Mouse (Mus musculus) cerebellum, adult 9-11 months (tissue): ENCODE measurements at regions not wholly inside any gene's neighbourhood (a gene's known extent, or its start where the extent isn't known, plus 50 kb on each side); places are given as distances from the start of the nearest gene placed in this dataset.

Experiments used
- DNase-seq: peaks from one replicate; pipeline ENCODE4 v3.0.0; 2022

GRCm38 (mm10) chr4:127635262-127635661 lies 277.3 kb upstream of the Gjb5 start:
- no peak for DNase-seq

GRCm38 (mm10) chr4:127619870-127620269 lies 261.9 kb upstream of the Gjb5 start:
- DNase-seq = no peak

- peak; percentile 7 for DNase-seq
Measured at GRCm38 (mm10) chr4:127612761-127613160, 254.8 kb upstream of the Gjb5 start.

GRCm38 (mm10) chr4:127600919-127601318 lies 242.9 kb upstream of the Gjb5 start:
- DNase-seq = no peak

- no peak for DNase-seq
Measured at GRCm38 (mm10) chr4:127598610-127599009, 240.6 kb upstream of the Gjb5 start.

- DNase-seq = no peak
Measured at GRCm38 (mm10) chr4:127594081-127594480, 236.1 kb upstream of the Gjb5 start.

GRCm38 (mm10) chr4:127591540-127591939 lies 233.6 kb upstream of the Gjb5 start:
- DNase-seq = no peak

GRCm38 (mm10) chr4:127586822-127587221 lies 228.8 kb upstream of the Gjb5 start:
- no peak for DNase-seq

GRCm38 (mm10) chr4:127576521-127576920 lies 218.5 kb upstream of the Gjb5 start:
- DNase-seq = peak; percentile 5

- DNase-seq = no peak
Measured at GRCm38 (mm10) chr4:127562602-127563001, 204.6 kb upstream of the Gjb5 start.

GRCm38 (mm10) chr4:127558572-127558971 lies 200.6 kb upstream of the Gjb5 start:
- no peak for DNase-seq

- no peak for DNase-seq
Measured at GRCm38 (mm10) chr4:127552456-127553225, 194.7 kb upstream of the Gjb5 start.

- peak; percentile 3 for DNase-seq
Measured at GRCm38 (mm10) chr4:127549581-127549980, 191.6 kb upstream of the Gjb5 start.

GRCm38 (mm10) chr4:127549018-127549417 lies 191.0 kb upstream of the Gjb5 start:
- no peak for DNase-seq

- DNase-seq = no peak
Measured at GRCm38 (mm10) chr4:127545106-127545505, 187.1 kb upstream of the Gjb5 start.

- no peak for DNase-seq
Measured at GRCm38 (mm10) chr4:127543276-127543675, 185.3 kb upstream of the Gjb5 start.

- DNase-seq = no peak
Measured at GRCm38 (mm10) chr4:127542771-127543170, 184.8 kb upstream of the Gjb5 start.

- DNase-seq = no peak
Measured at GRCm38 (mm10) chr4:127536952-127537351, 179.0 kb upstream of the Gjb5 start.

- no peak for DNase-seq
Measured at GRCm38 (mm10) chr4:127535630-127536029, 177.6 kb upstream of the Gjb5 start.

- no peak for DNase-seq
Measured at GRCm38 (mm10) chr4:127534411-127534810, 176.4 kb upstream of the Gjb5 start.

- no peak for DNase-seq
Measured at GRCm38 (mm10) chr4:127533726-127534125, 175.7 kb upstream of the Gjb5 start.

- no peak for DNase-seq
Measured at GRCm38 (mm10) chr4:127530779-127531178, 172.8 kb upstream of the Gjb5 start.

- no peak for DNase-seq
Measured at GRCm38 (mm10) chr4:127522151-127522550, 164.2 kb upstream of the Gjb5 start.

- no peak for DNase-seq
Measured at GRCm38 (mm10) chr4:127517978-127518377, 160.0 kb upstream of the Gjb5 start.

- DNase-seq = no peak
Measured at GRCm38 (mm10) chr4:127517539-127517938, 159.6 kb upstream of the Gjb5 start.
